Mouse (Mus musculus): ENCODE data around the gene Olfr1330. TPM values are rescaled to one million over a fixed set of nuclear protein-coding genes. Genes with fewer than 3 reads are reported as not detected.
A peak's percentile ranks its signal among the peaks of the same experiment; 100 is the strongest.
"Not testable (repeated sequence)": the region's sequence is repeated elsewhere in the genome, so short reads cannot be mapped to it uniquely, and the experiment has no call there.

The Olfr1330 gene
- not detected in 2 replicates for polyA plus RNA-seq (2012; rRNA removed)

GRCm38 (mm10) chr4:118888297-118888696 is at the start of gene Olfr1330:
TSS of gene Olfr1330 (plus strand) at chr4:118888597.
- TF ChIP-seq CTCF (IDR thresholded peaks at IDR 0.05; ENCODE audit: borderline replicate concordance, extremely low read depth, insufficient read depth, insufficient read length) (no peak), POLR2A (IDR thresholded peaks at IDR 0.05; ENCODE audit: borderline replicate concordance, extremely low read depth, insufficient read depth, insufficient read length, poor library complexity, severe bottlenecking) (no peak)
- no peak for DNase-seq (ENCODE audit: low read depth)

GRCm38 (mm10) chr4:118861791-118862190 is 26.6 kb upstream of the Olfr1330 start:
- DNase-seq (ENCODE audit: low read depth) = no peak
- no peak for TF ChIP-seq CTCF (IDR thresholded peaks at IDR 0.05; ENCODE audit: borderline replicate concordance, extremely low read depth, insufficient read depth, insufficient read length)
- no peak for TF ChIP-seq POLR2A (IDR thresholded peaks at IDR 0.05; ENCODE audit: borderline replicate concordance, extremely low read depth, insufficient read depth, insufficient read length, poor library complexity, severe bottlenecking)

GRCm38 (mm10) chr4:118862704-118863103 is 25.7 kb upstream of the Olfr1330 start:
- peak; percentile 30 for DNase-seq (ENCODE audit: low read depth)
- TF ChIP-seq POLR2A (IDR thresholded peaks at IDR 0.05; ENCODE audit: borderline replicate concordance, extremely low read depth, insufficient read depth, insufficient read length, poor library complexity, severe bottlenecking) (no peak), CTCF (IDR thresholded peaks at IDR 0.05; ENCODE audit: borderline replicate concordance, extremely low read depth, insufficient read depth, insufficient read length) (no peak)

- DNase-seq (ENCODE audit: low read depth) = no peak
- TF ChIP-seq POLR2A (IDR thresholded peaks at IDR 0.05; ENCODE audit: borderline replicate concordance, extremely low read depth, insufficient read depth, insufficient read length, poor library complexity, severe bottlenecking) (no peak), CTCF (IDR thresholded peaks at IDR 0.05; ENCODE audit: borderline replicate concordance, extremely low read depth, insufficient read depth, insufficient read length) (no peak)
These were observed 24.0 kb upstream of the Olfr1330 start, which contains the start of gene Olfr1331 for GRCm38 (mm10) chr4:118864349-118864748. TSS of gene Olfr1331 (plus strand) at chr4:118864649.

- no peak for DNase-seq (ENCODE audit: low read depth)
- TF ChIP-seq POLR2A (IDR thresholded peaks at IDR 0.05; ENCODE audit: borderline replicate concordance, extremely low read depth, insufficient read depth, insufficient read length, poor library complexity, severe bottlenecking) (no peak), CTCF (IDR thresholded peaks at IDR 0.05; ENCODE audit: borderline replicate concordance, extremely low read depth, insufficient read depth, insufficient read length) (no peak)
These were observed 20.8 kb upstream of the Olfr1330 start for GRCm38 (mm10) chr4:118867566-118867965.

GRCm38 (mm10) chr4:118901981-118902380 is 13.6 kb downstream of the Olfr1330 start:
- TF ChIP-seq POLR2A (IDR thresholded peaks at IDR 0.05; ENCODE audit: borderline replicate concordance, extremely low read depth, insufficient read depth, insufficient read length, poor library complexity, severe bottlenecking) (no peak), CTCF (IDR thresholded peaks at IDR 0.05; ENCODE audit: borderline replicate concordance, extremely low read depth, insufficient read depth, insufficient read length) (no peak)
- peak; percentile 64 for DNase-seq (ENCODE audit: low read depth)

- not testable (repeated sequence) for DNase-seq (ENCODE audit: low read depth)
These were observed 29.0 kb downstream of the Olfr1330 start, which contains the start of gene Olfr1329 for GRCm38 (mm10) chr4:118917365-118917764. TSS of gene Olfr1329 (minus strand) at chr4:118917465.

- DNase-seq (ENCODE audit: low read depth) = not testable (repeated sequence)
These were observed 42.9 kb downstream of the Olfr1330 start for GRCm38 (mm10) chr4:118931326-118931725.

- no peak for DNase-seq (ENCODE audit: low read depth)
- no peak for TF ChIP-seq POLR2A (IDR thresholded peaks at IDR 0.05; ENCODE audit: borderline replicate concordance, extremely low read depth, insufficient read depth, insufficient read length, poor library complexity, severe bottlenecking)
- no peak for TF ChIP-seq CTCF (IDR thresholded peaks at IDR 0.05; ENCODE audit: borderline replicate concordance, extremely low read depth, insufficient read depth, insufficient read length)
These were observed 50.1 kb downstream of the Olfr1330 start, which contains the start of gene Olfr1328 for GRCm38 (mm10) chr4:118938512-118938911. TSS of gene Olfr1328 (minus strand) at chr4:118938612.

Other genes with a start within 250 kb of the Olfr1330 start
- not detected in 2 replicates for gene Olfr62, start 229.6 kb upstream of the Olfr1330 start, polyA plus RNA-seq (2012; rRNA removed)
- 0.05 TPM in 2 replicates for gene Olfr1342, start 195.8 kb upstream of the Olfr1330 start, polyA plus RNA-seq (2012; rRNA removed)
- not detected in 2 replicates for gene Olfr1341, start 185.1 kb upstream of the Olfr1330 start, polyA plus RNA-seq (2012; rRNA removed)
- gene Olfr1340, start 168.5 kb upstream of the Olfr1330 start, polyA plus RNA-seq (2012; rRNA removed) = not detected in 2 replicates
- gene Olfr1339, start 156.4 kb upstream of the Olfr1330 start, polyA plus RNA-seq (2012; rRNA removed) = not detected in 2 replicates
- not detected in 2 replicates for gene Olfr1338, start 129.9 kb upstream of the Olfr1330 start, polyA plus RNA-seq (2012; rRNA removed)
- gene Olfr1337, start 106.0 kb upstream of the Olfr1330 start, polyA plus RNA-seq (2012; rRNA removed) = not detected in 2 replicates
- gene Olfr1335, start 78.7 kb upstream of the Olfr1330 start, polyA plus RNA-seq (2012; rRNA removed) = not detected in 2 replicates
- gene Olfr1333, start 52.3 kb upstream of the Olfr1330 start, polyA plus RNA-seq (2012; rRNA removed) = not detected in 2 replicates
- not detected in 2 replicates for gene Olfr1331, start 23.9 kb upstream of the Olfr1330 start, polyA plus RNA-seq (2012; rRNA removed)
- gene Olfr1329, start 28.9 kb downstream of the Olfr1330 start, polyA plus RNA-seq (2012; rRNA removed) = not detected in 2 replicates
- gene Olfr1328, start 50.0 kb downstream of the Olfr1330 start, polyA plus RNA-seq (2012; rRNA removed) = not detected in 2 replicates
- gene Lao1, start 73.0 kb downstream of the Olfr1330 start, polyA plus RNA-seq (2012; rRNA removed) = 0.06 TPM in 1 of 2 replicates, not detected in the other
- 94.7 and 96.9 TPM in 2 replicates for gene Slc2a1, start 220.1 kb downstream of the Olfr1330 start, polyA plus RNA-seq (2012; rRNA removed)

All from brain, embryonic 14.5 days (tissue).